Mouse (Mus musculus) limb, embryonic 14.5 days (tissue): ENCODE measurements at regions not wholly inside any gene's neighbourhood (a gene's known extent, or its start where the extent isn't known, plus 50 kb on each side); places are given as distances from the start of the nearest gene placed in this dataset.

Source experiments
- ATAC-seq: fragments of 200-750 bp; cut with Nextera tagmentation; 2 replicates; pipeline ENCODE4 v1.8.0; 2017; ENCODE audit warnings: low read depth, moderate number of reproducible peaks, moderate TSS enrichment; ENCODE audit not compliant: low FRiP score
- DNase-seq: peaks from one replicate; pipeline ENCODE4 v3.0.0-alpha.2; 2015; ENCODE audit warnings: low spot score
- H3K27ac ChIP-seq: fragments of 300-500 bp; sonication (generic); replicated peaks from 2 replicates; pipeline ENCODE4 v1.5.1; 2014; ENCODE audit warnings: low read depth, mild to moderate bottlenecking, low read length, moderate library complexity, mixed read lengths
- H3K27me3 ChIP-seq: fragments of 300-500 bp; sonication (generic); 2 replicates; pipeline ENCODE4 v1.6.1; 2014; ENCODE audit warnings: low read length, mixed read lengths; ENCODE audit not compliant: control insufficient read depth, insufficient read depth
- H3K36me3 ChIP-seq: fragments of 300-500 bp; sonication (generic); 2 replicates; pipeline ENCODE4 v1.6.1; 2014; ENCODE audit warnings: mild to moderate bottlenecking, low read length, moderate library complexity, mixed read lengths; ENCODE audit not compliant: control insufficient read depth, insufficient read depth
- H3K4me1 ChIP-seq: fragments of 300-500 bp; sonication (generic); 2 replicates; pipeline ENCODE4 v1.6.1; 2014; ENCODE audit warnings: antibody characterized with exemption, low read length, mixed read lengths; ENCODE audit not compliant: control insufficient read depth, insufficient read depth
- H3K4me2 ChIP-seq: fragments of 300-500 bp; sonication (generic); replicated peaks from 2 replicates; pipeline ENCODE4 v1.6.1; 2014; ENCODE audit warnings: low read depth, mild to moderate bottlenecking, low read length, moderate library complexity; ENCODE audit not compliant: severe bottlenecking
- H3K4me3 ChIP-seq: fragments of 300-500 bp; sonication (generic); replicated peaks from 2 replicates; pipeline ENCODE4 v1.5.1; 2014; ENCODE audit warnings: low read length
- H3K9ac ChIP-seq: fragments of 300-500 bp; sonication (generic); 2 replicates; pipeline ENCODE4 v1.6.1; 2014; ENCODE audit warnings: mild to moderate bottlenecking, low read depth, low read length, moderate library complexity; ENCODE audit not compliant: severe bottlenecking
- H3K9me3 ChIP-seq: fragments of 300-500 bp; sonication (generic); 2 replicates; pipeline ENCODE4 v1.6.1; 2016; ENCODE audit warnings: low read length; ENCODE audit not compliant: control insufficient read depth
- POLR2A ChIP-seq: fragments of 200-500 bp; IDR thresholded peaks from 2 replicates; pipeline ENCODE4 v1.8.0; 2012; ENCODE audit warnings: inconsistent platforms, mild to moderate bottlenecking, moderate library complexity, borderline replicate concordance; ENCODE audit not compliant: insufficient read depth, insufficient read length; ENCODE audit errors: extremely low read depth
- WGBS: fragments of 180-500 bp; shearing (Covaris S2); extraction: QIAGEN DNeasy Blood & Tissue Kit; methylation state at CpG from one replicate; pipeline ENCODE4 v1.1.7; 2014; 5-methylcytosine and 5-hydroxymethylcytosine counted together

- Histone ChIP-seq H3K27ac (no peak overlapping the region), H3K9me3 (no peaks in the 10 kb centered on the region), H3K36me3 (no peaks in the 10 kb centered on the region), H3K4me3 (no peak overlapping the region), H3K4me2 (no peak overlapping the region), H3K27me3 (no peaks in the 10 kb centered on the region), H3K4me1 (no peaks in the 10 kb centered on the region), H3K9ac (no peak overlapping the region)
- no peak for ATAC-seq
- no peak for TF ChIP-seq POLR2A
- 87% methylated on average over 7 of the region's 7 CpGs for WGBS
- no peak for DNase-seq
Observed at GRCm38 (mm10) chr4:95215187-95215586, 163.2 kb upstream of the Jun start.

- no peak for DNase-seq
- Histone ChIP-seq H3K4me1 (0 out of 2 replicates have a peak, but pooled peaks cover 2% of the 10 kb centered on the region), H3K9ac (no peak overlapping the region), H3K27me3 (no peaks in the 10 kb centered on the region), H3K9me3 (no peaks in the 10 kb centered on the region), H3K27ac (no peak overlapping the region), H3K4me3 (no peak overlapping the region), H3K4me2 (no peak overlapping the region), H3K36me3 (no peaks in the 10 kb centered on the region)
- TF ChIP-seq POLR2A, result no peak
- no peak for ATAC-seq
- WGBS, result 75% methylated on average over 1 of the region's 1 CpGs
Observed at GRCm38 (mm10) chr4:95230461-95230860, 178.4 kb upstream of the Jun start.

GRCm38 (mm10) chr4:95233034-95233433 lies 181.0 kb upstream of the Jun start:
- Histone ChIP-seq H3K9me3 (no peaks in the 10 kb centered on the region), H3K4me1 (0 out of 2 replicates have a peak, but pooled peaks cover 2% of the 10 kb centered on the region), H3K9ac (no peak overlapping the region), H3K4me3 (no peak overlapping the region), H3K27me3 (no peaks in the 10 kb centered on the region), H3K27ac (no peak overlapping the region), H3K36me3 (no peaks in the 10 kb centered on the region), H3K4me2 (no peak overlapping the region)
- DNase-seq (no peak), ATAC-seq (no peak)
- TF ChIP-seq POLR2A, result no peak

GRCm38 (mm10) chr4:95234030-95234555 lies 182.1 kb upstream of the Jun start:
- Histone ChIP-seq H3K4me3 (no peak overlapping the region), H3K4me2 (no peak overlapping the region), H3K36me3 (no peaks in the 10 kb centered on the region), H3K27ac (no peak overlapping the region), H3K9me3 (no peaks in the 10 kb centered on the region), H3K27me3 (no peaks in the 10 kb centered on the region), H3K4me1 (0 out of 2 replicates have a peak, but pooled peaks cover 2% of the 10 kb centered on the region), H3K9ac (no peak overlapping the region)
- no peak for ATAC-seq
- DNase-seq, result no peak
- 74% methylated on average over 2 of the region's 2 CpGs for WGBS
- no peak for TF ChIP-seq POLR2A

GRCm38 (mm10) chr4:95247977-95248376 lies 196.0 kb upstream of the Jun start:
- TF ChIP-seq POLR2A, result no peak
- H3K9me3 ChIP-seq, result no peaks in the 10 kb centered on the region
- 74% methylated on average over 1 of the region's 1 CpGs for WGBS
- H3K27me3 ChIP-seq, result no peaks in the 10 kb centered on the region
- H3K27ac ChIP-seq, result no peak overlapping the region
- H3K4me2 ChIP-seq, result no peak overlapping the region
- H3K9ac ChIP-seq, result no peak overlapping the region
- no peaks in the 10 kb centered on the region for H3K36me3 ChIP-seq
- DNase-seq (no peak), ATAC-seq (no peak)
- no peak overlapping the region for H3K4me3 ChIP-seq
- H3K4me1 ChIP-seq, result peaks cover 10% of the 10 kb centered on the region

GRCm38 (mm10) chr4:95249031-95249430 lies 197.0 kb upstream of the Jun start:
- peaks cover 10% of the 10 kb centered on the region for H3K4me1 ChIP-seq
- ATAC-seq (no peak), DNase-seq (no peak)
- no peak overlapping the region for H3K4me2 ChIP-seq
- H3K9me3 ChIP-seq, result no peaks in the 10 kb centered on the region
- no peaks in the 10 kb centered on the region for H3K27me3 ChIP-seq
- no peak overlapping the region for H3K27ac ChIP-seq
- no peak overlapping the region for H3K4me3 ChIP-seq
- 88% methylated on average over 4 of the region's 4 CpGs for WGBS
- no peak overlapping the region for H3K9ac ChIP-seq
- no peaks in the 10 kb centered on the region for H3K36me3 ChIP-seq
- no peak for TF ChIP-seq POLR2A
